Mouse (Mus musculus): ENCODE measurements around the gene Gm13306.
"Not testable (repeated sequence)": the region's sequence is repeated elsewhere in the genome, so short reads cannot be mapped to it uniquely, and the experiment has no call there.

Gm13306 gene

GRCm38 (mm10) chr4:42153136-42153535 is at the start of gene Gm13306:
TSS of gene Gm13306 (plus strand) at chr4:42153436.
- DNase-seq (ENCODE audit: low spot score), result not testable (repeated sequence)

GRCm38 (mm10) chr4:42114517-42114916 is 38.7 kb upstream of the Gm13306 start, which contains the start of gene Gm13304:
TSS of gene Gm13304 (plus strand) at chr4:42114817.
- not testable (repeated sequence) for DNase-seq (ENCODE audit: low spot score)

GRCm38 (mm10) chr4:42168503-42168902 is 15.3 kb downstream of the Gm13306 start, which contains the start of gene Gm13305:
TSS of gene Gm13305 (minus strand) at chr4:42168603.
- not testable (repeated sequence) for DNase-seq (ENCODE audit: low spot score)

- not testable (repeated sequence) for DNase-seq (ENCODE audit: low spot score)
Observed at GRCm38 (mm10) chr4:42178243-42178642, 25.0 kb downstream of the Gm13306 start.

- DNase-seq (ENCODE audit: low spot score), result not testable (repeated sequence)
Observed at GRCm38 (mm10) chr4:42183234-42184197, 30.3 kb downstream of the Gm13306 start.

- not testable (repeated sequence) for DNase-seq (ENCODE audit: low spot score)
Observed at GRCm38 (mm10) chr4:42184324-42184979, 31.2 kb downstream of the Gm13306 start.

- DNase-seq (ENCODE audit: low spot score), result not testable (repeated sequence)
Observed at GRCm38 (mm10) chr4:42184980-42185372, 31.7 kb downstream of the Gm13306 start.

Measured in ovary, adult 18-20 months (tissue).